Mouse (Mus musculus) heart, postnatal 0 days (tissue): ENCODE results near the gene Hes3. TPM values are rescaled to one million over a fixed set of nuclear protein-coding genes. Genes with fewer than 3 reads are reported as not detected.

Experiments used
- ATAC-seq: fragments of 200-750 bp; cut with Nextera tagmentation; 2 replicates; pipeline ENCODE4 v1.8.0; 2017; ENCODE audit warnings: low read depth, moderate number of reproducible peaks, moderate library complexity; ENCODE audit not compliant: insufficient read depth
- DNase-seq: peaks from one replicate; pipeline ENCODE4 v3.0.0-alpha.2; 2016; ENCODE audit warnings: low spot score
- H3K27ac ChIP-seq: fragments of 300-500 bp; sonication (generic); 2 replicates; pipeline ENCODE4 v1.5.1; 2014; ENCODE audit warnings: low read depth, mild to moderate bottlenecking
- H3K27me3 ChIP-seq: fragments of 300-500 bp; sonication (generic); 2 replicates; pipeline ENCODE4 v1.6.1; 2014; ENCODE audit warnings: low read length, mixed read lengths; ENCODE audit not compliant: control insufficient read depth, insufficient read depth
- H3K36me3 ChIP-seq: fragments of 300-500 bp; sonication (generic); replicated peaks from 2 replicates; pipeline ENCODE4 v1.6.1; 2014; ENCODE audit warnings: low read length, mixed read lengths; ENCODE audit not compliant: control insufficient read depth, insufficient read depth
- H3K4me1 ChIP-seq: fragments of 300-500 bp; sonication (generic); 2 replicates; pipeline ENCODE4 v1.6.1; 2014; ENCODE audit warnings: antibody characterized with exemption; ENCODE audit not compliant: control insufficient read depth, insufficient read depth
- H3K4me2 ChIP-seq: fragments of 300-500 bp; sonication (generic); 2 replicates; pipeline ENCODE4 v1.6.1; 2014; ENCODE audit warnings: low read depth, mild to moderate bottlenecking, low read length, moderate library complexity
- H3K4me3 ChIP-seq: fragments of 300-500 bp; sonication (generic); 2 replicates; pipeline ENCODE4 v1.5.1; 2014; ENCODE audit warnings: low read depth, low read length
- H3K9ac ChIP-seq: fragments of 300-500 bp; sonication (generic); replicated peaks from 2 replicates; pipeline ENCODE4 v1.6.1; 2014; ENCODE audit warnings: low read depth, low read length, mixed read lengths
- H3K9me3 ChIP-seq: fragments of 300-500 bp; sonication (generic); replicated peaks from 2 replicates; pipeline ENCODE4 v1.6.1; 2016; ENCODE audit warnings: low read length; ENCODE audit not compliant: control insufficient read depth
- CTCF ChIP-seq: IDR thresholded peaks from 2 replicates; pipeline ENCODE4 v1.5.1; 2016; ENCODE audit warnings: antibody characterized with exemption, control low read depth, low read depth
- EP300 ChIP-seq: IDR thresholded peaks from 2 replicates; pipeline ENCODE4 v1.6.1; 2016; ENCODE audit warnings: antibody characterized with exemption, low read depth
- WGBS: fragments of 180-500 bp; shearing (Covaris S2); extraction: QIAGEN DNeasy Blood & Tissue Kit; methylation state at CpG from one replicate; pipeline ENCODE4 v1.1.7; 2014; 5-methylcytosine and 5-hydroxymethylcytosine counted together
- polyA plus RNA-seq: library from polyadenylated mRNA; unstranded; fragments of >200 nt; fragmentation: Nextera tagmentation; extraction: Ambion mirVana; gene quantifications from 2 replicates; pipeline ENCODE4 v1.2.1, GENCODE M21; 2015
- total RNA-seq: library from RNA; depleted of rRNA; stranded (reverse); fragments of >200 nt; gene quantifications from 2 replicates; pipeline ENCODE4 v1.2.3, GENCODE M21; 2014; ENCODE audit warnings: low replicate concordance

Gene Hes3
- total and polyA plus RNA-seq, 2 experiments from 2014 or later = not detected

DNA sequence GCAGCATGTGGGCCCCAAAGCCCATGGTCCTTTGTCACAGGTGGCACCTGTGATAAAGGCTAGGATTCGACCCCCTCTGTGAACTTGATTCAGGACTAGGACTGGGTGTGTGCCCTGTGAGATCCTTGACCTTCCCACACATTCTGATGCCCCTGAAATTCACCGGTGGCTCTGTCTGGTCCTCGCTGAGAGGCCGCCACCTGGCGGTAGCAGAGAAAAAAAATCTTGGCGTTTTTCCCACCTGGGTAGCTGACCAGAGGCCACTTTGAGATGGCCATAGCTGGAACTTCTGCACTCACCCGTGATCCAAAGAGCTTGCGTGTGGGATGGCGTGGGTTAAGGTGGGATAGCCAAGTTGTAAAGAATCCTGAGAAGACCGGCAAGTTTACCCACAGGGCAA lies 6.0 kb downstream of the Hes3 start:
- TF ChIP-seq EP300 (no peak), CTCF (peak; percentile 72)
- Histone ChIP-seq H3K27ac (no peak overlapping the region), H3K27me3 (peaks cover 78% of the 10 kb centered on the region), H3K4me2 (no peak overlapping the region), H3K9me3 (no peaks in the 10 kb centered on the region), H3K36me3 (no peaks in the 10 kb centered on the region), H3K4me1 (0 out of 2 replicates have a peak, but pooled peaks cover 2% of the 10 kb centered on the region), H3K4me3 (no peak overlapping the region), H3K9ac (no peak overlapping the region)
- WGBS = 3% methylated on average over 10 of the region's 10 CpGs
- ATAC-seq (peak; percentile 21; the same call in 1 of the 2 replicates), DNase-seq (peak; percentile 64)

DNA sequence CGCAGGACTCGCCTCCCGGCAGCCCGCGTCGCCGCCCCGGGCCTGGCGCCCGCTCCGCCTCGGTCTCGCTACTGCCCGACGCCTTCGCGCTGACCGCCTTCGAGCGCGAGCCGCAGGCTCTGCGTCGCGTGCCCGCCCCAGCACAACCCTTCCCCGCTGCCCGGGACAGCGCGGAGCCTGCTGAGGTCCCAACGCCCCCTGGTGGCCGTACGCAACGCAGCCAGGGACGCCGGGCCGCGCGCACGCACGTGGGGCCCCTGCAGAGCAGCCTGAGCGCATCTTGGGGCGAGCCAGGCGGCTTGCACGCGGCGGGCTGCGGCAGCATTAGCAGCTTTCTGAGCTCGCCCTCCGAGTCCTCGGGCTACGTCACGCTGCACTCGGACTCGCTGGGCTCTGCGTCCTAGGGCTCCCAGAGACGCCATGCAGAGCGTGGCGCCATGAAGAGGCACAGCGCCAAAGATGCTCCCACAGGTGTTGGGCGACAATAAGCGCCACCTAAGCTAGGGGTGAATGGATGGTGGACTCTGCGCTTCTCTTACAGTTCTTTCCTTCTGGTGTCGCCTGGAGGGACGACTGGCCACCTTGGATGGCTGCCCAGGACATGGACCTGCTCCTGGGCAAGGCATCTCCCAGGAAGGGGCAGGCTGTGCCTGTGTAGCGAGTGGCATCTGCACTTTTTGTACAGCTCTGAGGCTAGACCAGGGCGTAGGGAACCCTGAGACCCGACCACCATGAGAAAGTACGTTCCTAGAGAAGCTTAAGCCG lies 8.1 kb downstream of the Hes3 start:
- H3K4me3 ChIP-seq = peak overlapping the region; percentile 8; the same call in 1 of the 2 replicates
- peaks cover 64% of the 10 kb centered on the region for H3K27me3 ChIP-seq
- ATAC-seq (peak; percentile 84), DNase-seq (peak; percentile 70)
- H3K27ac ChIP-seq = no peak overlapping the region
- H3K36me3 ChIP-seq = no peaks in the 10 kb centered on the region
- 9% methylated on average over 55 of the region's 70 CpGs for WGBS
- H3K9ac ChIP-seq = no peak overlapping the region
- peak; percentile 90 for TF ChIP-seq CTCF
- TF ChIP-seq EP300 = no peak
- peak overlapping the region; percentile 44 for H3K4me2 ChIP-seq
- H3K4me1 ChIP-seq = no peaks in the 10 kb centered on the region
- no peaks in the 10 kb centered on the region for H3K9me3 ChIP-seq

DNA sequence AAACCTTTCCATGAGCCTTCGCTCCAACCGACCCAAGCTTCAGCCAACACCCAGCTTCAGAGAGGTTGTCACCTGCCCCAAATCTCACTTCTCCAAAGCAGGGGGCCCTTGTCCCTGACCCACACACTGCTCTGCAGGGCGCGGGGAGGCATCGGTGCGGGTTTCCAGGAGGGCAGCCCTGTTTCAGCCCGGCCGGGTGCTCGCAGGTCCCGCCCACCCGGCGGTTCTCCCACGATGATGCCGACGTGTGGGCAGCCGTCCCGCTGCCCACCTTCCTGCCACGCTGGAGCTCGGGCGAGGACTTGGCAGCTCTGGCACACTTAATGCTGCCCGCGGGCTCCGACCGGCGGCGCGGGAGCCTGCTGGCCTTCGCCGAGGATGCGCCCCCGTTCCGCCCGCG lies 8.7 kb downstream of the Hes3 start:
- ATAC-seq (peak; percentile 0; the same call in 1 of the 2 replicates), DNase-seq (no peak)
- Histone ChIP-seq H3K4me2 (peak overlapping the region; percentile 44), H3K9ac (no peak overlapping the region), H3K27me3 (peaks cover 57% of the 10 kb centered on the region), H3K4me3 (peak overlapping the region; percentile 8; the same call in 1 of the 2 replicates), H3K36me3 (no peaks in the 10 kb centered on the region), H3K4me1 (no peaks in the 10 kb centered on the region), H3K27ac (no peak overlapping the region), H3K9me3 (no peaks in the 10 kb centered on the region)
- no peak for TF ChIP-seq CTCF
- TF ChIP-seq EP300 = no peak
- WGBS = 18% methylated on average over 34 of the region's 34 CpGs

GRCm38 (mm10) chr4:152281601-152282000 lies 9.9 kb downstream of the Hes3 start:
- DNase-seq = no peak
- no peak for ATAC-seq
- TF ChIP-seq EP300 = no peak
- no peak for TF ChIP-seq CTCF
- H3K4me1 ChIP-seq = no peaks in the 10 kb centered on the region
- no peak overlapping the region for H3K4me3 ChIP-seq
- no peak overlapping the region for H3K4me2 ChIP-seq
- peaks cover 46% of the 10 kb centered on the region for H3K27me3 ChIP-seq
- 64% methylated on average over 15 of the region's 15 CpGs for WGBS
- H3K36me3 ChIP-seq = no peaks in the 10 kb centered on the region
- no peaks in the 10 kb centered on the region for H3K9me3 ChIP-seq
- no peak overlapping the region for H3K9ac ChIP-seq
- no peak overlapping the region for H3K27ac ChIP-seq

- Histone ChIP-seq H3K4me2 (no peak overlapping the region), H3K27ac (no peak overlapping the region), H3K9ac (no peak overlapping the region), H3K27me3 (peaks cover 33% of the 10 kb centered on the region), H3K9me3 (no peaks in the 10 kb centered on the region), H3K36me3 (no peaks in the 10 kb centered on the region), H3K4me3 (no peak overlapping the region), H3K4me1 (peaks cover 9% of the 10 kb centered on the region; the same call in 1 of the 2 replicates)
- no peak for DNase-seq
- TF ChIP-seq EP300 = no peak
- TF ChIP-seq CTCF = no peak
- WGBS = 92% methylated on average over 23 of the region's 23 CpGs
- ATAC-seq = no peak
Observed at GRCm38 (mm10) chr4:152278986-152279385, 12.5 kb downstream of the Hes3 start.

DNA sequence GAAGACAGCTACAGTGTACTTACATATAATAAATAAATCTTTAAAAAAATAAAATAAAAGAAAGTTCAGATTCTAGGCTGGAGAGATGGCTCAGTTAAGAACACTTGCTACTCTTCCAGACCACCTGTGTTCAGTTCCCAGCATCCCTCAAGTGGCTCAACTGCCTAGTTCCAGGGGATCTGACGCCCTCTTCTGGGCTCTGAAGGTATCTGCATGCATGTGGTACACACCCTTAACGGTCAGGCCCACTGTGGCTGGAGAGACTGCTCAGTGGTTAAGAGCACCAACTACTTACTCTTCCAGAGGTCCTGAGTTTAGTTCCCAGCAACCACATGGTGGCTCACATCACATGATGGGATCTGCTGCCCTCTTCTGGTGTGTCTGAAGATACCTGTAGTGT lies 13.5 kb downstream of the Hes3 start:
- Histone ChIP-seq H3K27me3 (peaks cover 24% of the 10 kb centered on the region), H3K4me3 (no peak overlapping the region), H3K27ac (no peak overlapping the region), H3K36me3 (no peaks in the 10 kb centered on the region), H3K9ac (no peak overlapping the region), H3K4me1 (peaks cover 19% of the 10 kb centered on the region), H3K9me3 (no peaks in the 10 kb centered on the region), H3K4me2 (no peak overlapping the region)
- ATAC-seq (no peak), DNase-seq (no peak)
- 83% methylated on average over 2 of the region's 2 CpGs for WGBS
- TF ChIP-seq CTCF = no peak
- TF ChIP-seq EP300 = no peak
